In genomic region chr2:167641337-167641736, GRCm38 (mm10) we compare ENCODE assay signal across 8 mouse cellular contexts. TPM values are rescaled to one million over a fixed set of nuclear protein-coding genes. Genes with fewer than 3 reads are reported as not detected.
DNase-seq lines count a peak whose midpoint lies in the region; ATAC-seq and TF ChIP-seq lines count a peak whose summit lies in the region.

No protein-coding gene starts in this region.

- H3K36me3 ChIP-seq in intestine, postnatal 0 days (ENCODE audit: control insufficient read depth, insufficient read depth) = peaks cover 30% of the 10 kb centered on the region

- no peak for TF ChIP-seq POLR2A in bone marrow, adult 2 months (IDR thresholded peaks at IDR 0.05; ENCODE audit: borderline replicate concordance, control insufficient read depth, low read depth, low read length)

- TF ChIP-seq CTCF in gastrocnemius, adult 2 months (IDR thresholded peaks at IDR 0.05) = peak; percentile 82
- peak; percentile 98 for TF ChIP-seq CTCF in bone marrow, adult 2 months (IDR thresholded peaks at IDR 0.05; ENCODE audit: control insufficient read depth, insufficient read depth, low read length)
- peak; percentile 90 for TF ChIP-seq CTCF in intestine, postnatal 0 days (IDR thresholded peaks at IDR 0.05; ENCODE audit: low read depth)

- intact Hi-C loops in gastrocnemius, adult 2 months (cut with DNase I) = loop anchor here (1.0 kb wide), 2 partner anchors 39 to 254 kb away; no protein-coding TSS in a partner anchor

- H3K27ac ChIP-seq in gastrocnemius, adult 2 months = no peak overlapping the region
- no peak overlapping the region for H3K27ac ChIP-seq in bone marrow, adult 2 months (ENCODE audit: control insufficient read depth, insufficient read depth, low read depth, low read length, poor library complexity)
- H3K27ac ChIP-seq in intestine, postnatal 0 days (ENCODE audit: low read depth, low read length) = no peak overlapping the region

- H3K27me3 ChIP-seq in intestine, postnatal 0 days (replicated peaks; ENCODE audit: control insufficient read depth, insufficient read depth, low read length) = no peaks in the 10 kb centered on the region

- no peaks in the 10 kb centered on the region; the same call in 1 of the 2 replicates for H3K4me1 ChIP-seq in bone marrow, adult 2 months (ENCODE audit: control insufficient read depth, insufficient read depth, low read length)
- no peaks in the 10 kb centered on the region for H3K4me1 ChIP-seq in intestine, postnatal 0 days (replicated peaks; ENCODE audit: control insufficient read depth, insufficient read depth, low read length)

- H3K4me2 ChIP-seq in intestine, postnatal 0 days (replicated peaks; ENCODE audit: low read depth) = no peak overlapping the region

- peak; percentile 78 for DNase-seq in gastrocnemius, adult 2 months
- no peak for DNase-seq in gastrocnemius, adult 8-10 months (ENCODE audit: low spot score in 2 of 2)
- DNase-seq in 416B (ENCODE audit: low read depth) = peak; percentile 68
- peak; percentile 72 for DNase-seq in lung, postnatal 25 days (ENCODE audit: low spot score)
- DNase-seq in thymus, postnatal 4 days = peak; percentile 71
- no peak for DNase-seq in frontal cortex, postnatal 10 days (ENCODE audit: low spot score in 2 of 2)

- 8% methylated on average over 8 of the region's 8 CpGs for WGBS in bone marrow, adult 2 months
- WGBS in intestine, postnatal 0 days = 42% methylated on average over 8 of the region's 8 CpGs

- ATAC-seq in intestine, postnatal 0 days = peak; percentile 55

- no peaks in the 10 kb centered on the region for H3K9me3 ChIP-seq in intestine, postnatal 0 days (ENCODE audit: control insufficient read depth)

- no peak overlapping the region for H3K9ac ChIP-seq in intestine, postnatal 0 days (ENCODE audit: low read depth, low read length)

- H3K4me3 ChIP-seq in gastrocnemius, adult 2 months = no peak overlapping the region
- no peak overlapping the region for H3K4me3 ChIP-seq in bone marrow, adult 2 months (replicated peaks; ENCODE audit: control insufficient read depth, low read depth, low read length)
- H3K4me3 ChIP-seq in intestine, postnatal 0 days (ENCODE audit: low read depth, low read length) = no peak overlapping the region

RNA-seq across cellular contexts. Expression of gene Ube2v1, which starts 9.4 kb away (rescaled TPM):
- 100 to 1,000 TPM; 170 to 181 TPM for total RNA-seq in gastrocnemius, adult 2 months (2021)
- 100 to 1,000 TPM; 163 to 176 (median 172) TPM for total RNA-seq in gastrocnemius, adult 8-10 months (2022)
- 73.5 and 124 TPM in 2 replicates for polyA plus RNA-seq in bone marrow, adult 2 months (2011; ENCODE audit: insufficient read depth, insufficient read length, low replicate concordance, missing spikeins)
- polyA plus RNA-seq in intestine, postnatal 0 days (2015; fragmentation: Nextera tagmentation; extraction: Ambion mirVana) = 173 and 174 TPM in 2 replicates

RNA-seq across cellular contexts. Expression of gene Gm20431, which starts 20.0 kb away (rescaled TPM):
- 10 to 100 TPM in 1 of 2 experiments, 1 to 10 TPM in 1; 3.7 to 11.5 TPM for total RNA-seq in gastrocnemius, adult 2 months (2021)
- 10 to 100 TPM in 2 of 4 experiments, 1 to 10 TPM in 2; 5.9 to 14.3 (median 9.0) TPM for total RNA-seq in gastrocnemius, adult 8-10 months (2022)
- polyA plus RNA-seq in bone marrow, adult 2 months (2011; ENCODE audit: insufficient read depth, insufficient read length, low replicate concordance, missing spikeins) = not detected in 2 replicates
- polyA plus RNA-seq in intestine, postnatal 0 days (2015; fragmentation: Nextera tagmentation; extraction: Ambion mirVana) = 8.8 and 10.0 TPM in 2 replicates

RNA-seq across cellular contexts. Expression of gene Cebpb, which starts 47.4 kb away (rescaled TPM):
- total RNA-seq in gastrocnemius, adult 2 months (2021) = 100 to 1,000 TPM; 106 to 181 TPM
- total RNA-seq in gastrocnemius, adult 8-10 months (2022) = 100 to 1,000 TPM in 2 of 4 experiments, 10 to 100 TPM in 2; 75.3 to 167 (median 96.4) TPM
- 13.0 and 19.5 TPM in 2 replicates for polyA plus RNA-seq in bone marrow, adult 2 months (2011; ENCODE audit: insufficient read depth, insufficient read length, low replicate concordance, missing spikeins)
- 49.8 and 52.6 TPM in 2 replicates for polyA plus RNA-seq in intestine, postnatal 0 days (2015; fragmentation: Nextera tagmentation; extraction: Ambion mirVana)

RNA-seq across cellular contexts. Expression of gene Tmem189, which starts 48.3 kb away (rescaled TPM):
- total RNA-seq in gastrocnemius, adult 2 months (2021) = 10 to 100 TPM; 13.0 to 14.9 TPM
- 10 to 100 TPM; 11.8 to 13.1 (median 12.5) TPM for total RNA-seq in gastrocnemius, adult 8-10 months (2022)
- 20.8 and 36.2 TPM in 2 replicates for polyA plus RNA-seq in bone marrow, adult 2 months (2011; ENCODE audit: insufficient read depth, insufficient read length, low replicate concordance, missing spikeins)
- 25.0 and 26.8 TPM in 2 replicates for polyA plus RNA-seq in intestine, postnatal 0 days (2015; fragmentation: Nextera tagmentation; extraction: Ambion mirVana)

Comparison
In these comparisons a context has a peak if more than half of its experiments do, and no peak if none do; other contexts are left out.
1. DNase-seq: peak in gastrocnemius, adult 2 months (single experiment), 416B (single experiment), lung, postnatal 25 days (single experiment) and thymus, postnatal 4 days (single experiment); none in gastrocnemius, adult 8-10 months (0 of 2) and frontal cortex, postnatal 10 days (0 of 2).
2. Peak in every context shown above with its lines, with median percentiles within 50 percentile points of each other: CTCF ChIP-seq.